Mouse (Mus musculus) Patski (cell line): ENCODE measurements at regions not wholly inside any gene's neighbourhood (a gene's known extent, or its start where the extent isn't known, plus 50 kb on each side); places are given as distances from the start of the nearest gene placed in this dataset.

Source experiments
- ATAC-seq: fragments of 100-300 bp; one replicate; pipeline ENCODE4 v1.8.0; 2021
- CTCF ChIA-PET: fragments of 350-600 bp; sonication (Branson Sonifier 250); formaldehyde crosslinking; loops from one replicate; lab custom pipeline; 2022; ENCODE audit warnings: inconsistent platforms; lab: Charles Lee
- POLR2A ChIA-PET: fragments of 350-600 bp; sonication (Branson Sonifier 250); formaldehyde crosslinking; loops from one replicate; lab custom pipeline; 2022; ENCODE audit warnings: antibody characterized with exemption, inconsistent platforms; lab: Charles Lee
- DNase-seq: peaks from one replicate; pipeline ENCODE4 v3.0.0-alpha.2; 2011; ENCODE audit warnings: low read depth, low spot score
- H3K27me3 ChIP-seq: fragments of 371-371 bp; one replicate; pipeline ENCODE4 v1.5.1; 2021
- CTCF ChIP-seq: fragments of 100-300 bp; IDR thresholded peaks from one replicate; pipeline ENCODE4 v1.5.1; 2021
- in situ Hi-C: fragments of 300-500 bp; cut with MboI; formaldehyde crosslinking; loops from 3 replicates; pipeline ENCODE4 v1.11.1; 2018; ENCODE audit warnings: low pct_unique_long_range_greater_than_20kb, mixed read lengths

- in situ Hi-C loops = no loop called here
- no peak for DNase-seq
- POLR2A ChIA-PET = no interaction called here
- CTCF ChIA-PET = interaction anchor here (0.9 kb wide), 1 partner anchor 11 kb away, joined by 3 read pairs; no protein-coding TSS in a partner anchor
- no peak for TF ChIP-seq CTCF
- ATAC-seq = no peak
- H3K27me3 ChIP-seq = peaks cover 53% of the 10 kb centered on the region
These were observed 227.4 kb downstream of the Usp25 start for GRCm38 (mm10) chr16:77240876-77241275.

DNA sequence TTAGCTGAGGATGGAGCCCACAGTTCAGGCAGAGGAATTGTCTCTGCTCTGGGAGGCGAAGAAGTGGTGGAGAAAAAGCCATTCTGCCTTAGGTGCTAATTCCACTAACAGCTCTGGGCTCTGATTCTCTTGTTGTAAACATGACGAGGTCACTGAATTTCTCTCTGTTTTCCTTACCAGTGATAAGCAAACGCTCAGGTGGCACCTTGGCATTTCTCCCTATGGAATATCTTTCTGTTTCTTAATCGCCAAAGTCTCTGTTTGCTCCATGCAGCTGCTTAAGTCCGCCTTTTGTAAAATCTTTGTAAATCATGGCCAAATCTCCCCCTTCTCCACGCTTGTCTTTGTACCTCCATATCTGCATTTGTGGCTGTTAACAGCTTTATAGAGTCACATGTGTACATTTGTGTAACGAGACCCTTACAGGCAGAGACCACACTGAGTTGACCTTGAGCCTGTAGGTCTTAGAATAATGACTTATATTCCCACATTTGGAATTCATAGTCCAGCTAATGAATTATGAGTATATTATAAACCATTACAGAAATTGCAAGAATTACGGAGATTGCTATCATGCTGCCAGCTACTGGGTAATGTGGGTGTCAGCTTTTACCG lies 225.8 kb downstream of the Usp25 start:
- ChIA-PET POLR2A (no interaction called here), CTCF (interaction anchor here (1.2 kb wide), 1 partner anchor 205 kb away, joined by 3 read pairs; no protein-coding TSS in a partner anchor)
- H3K27me3 ChIP-seq = peaks cover 65% of the 10 kb centered on the region
- in situ Hi-C loops = no loop called here
- DNase-seq (no peak), ATAC-seq (no peak)
- no peak for TF ChIP-seq CTCF

DNA sequence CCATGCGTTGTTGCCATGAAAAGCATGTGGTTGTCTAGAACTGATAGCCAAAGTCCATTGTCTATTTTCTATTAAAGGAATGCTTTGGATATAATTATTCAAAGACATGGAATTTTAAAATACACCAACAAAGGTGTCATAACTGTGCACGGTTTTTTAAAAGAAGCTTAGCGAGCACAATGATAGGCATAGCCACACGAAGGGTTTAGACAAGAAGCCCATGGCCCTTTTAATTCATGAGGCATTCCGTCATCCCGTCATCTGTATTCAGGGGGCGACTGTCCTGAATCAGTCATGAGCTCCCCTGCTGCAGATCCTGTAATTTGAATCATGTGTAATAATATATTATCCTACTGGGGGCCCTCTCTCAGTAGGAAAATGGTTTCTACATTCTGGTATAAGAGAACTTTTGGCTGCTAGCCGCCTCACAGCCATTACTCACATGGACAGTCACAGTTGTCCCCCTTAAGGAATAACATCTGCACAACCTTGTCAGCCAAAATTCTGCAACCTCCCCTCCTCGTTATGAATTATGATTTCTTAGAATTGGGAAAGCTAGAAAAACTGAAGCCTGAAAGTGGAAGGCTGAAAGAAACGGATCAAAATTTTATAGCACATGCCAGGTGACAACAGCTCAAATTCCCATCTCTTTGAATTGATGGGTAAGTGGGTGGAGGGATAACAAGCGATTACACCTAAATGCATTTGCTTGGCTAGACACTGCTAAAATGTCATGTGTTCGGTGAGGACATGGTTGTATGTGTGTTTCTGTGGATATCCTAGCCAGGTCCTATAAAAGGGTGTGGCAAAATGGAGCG lies 225.1 kb downstream of the Usp25 start:
- ATAC-seq (no peak), DNase-seq (no peak)
- CTCF ChIA-PET = interaction anchor here (1.2 kb wide), 1 partner anchor 206 kb away, joined by 3 read pairs; no protein-coding TSS in a partner anchor
- peaks cover 65% of the 10 kb centered on the region for H3K27me3 ChIP-seq
- no peak for TF ChIP-seq CTCF
- POLR2A ChIA-PET = no interaction called here
- in situ Hi-C loops = no loop called here

DNA sequence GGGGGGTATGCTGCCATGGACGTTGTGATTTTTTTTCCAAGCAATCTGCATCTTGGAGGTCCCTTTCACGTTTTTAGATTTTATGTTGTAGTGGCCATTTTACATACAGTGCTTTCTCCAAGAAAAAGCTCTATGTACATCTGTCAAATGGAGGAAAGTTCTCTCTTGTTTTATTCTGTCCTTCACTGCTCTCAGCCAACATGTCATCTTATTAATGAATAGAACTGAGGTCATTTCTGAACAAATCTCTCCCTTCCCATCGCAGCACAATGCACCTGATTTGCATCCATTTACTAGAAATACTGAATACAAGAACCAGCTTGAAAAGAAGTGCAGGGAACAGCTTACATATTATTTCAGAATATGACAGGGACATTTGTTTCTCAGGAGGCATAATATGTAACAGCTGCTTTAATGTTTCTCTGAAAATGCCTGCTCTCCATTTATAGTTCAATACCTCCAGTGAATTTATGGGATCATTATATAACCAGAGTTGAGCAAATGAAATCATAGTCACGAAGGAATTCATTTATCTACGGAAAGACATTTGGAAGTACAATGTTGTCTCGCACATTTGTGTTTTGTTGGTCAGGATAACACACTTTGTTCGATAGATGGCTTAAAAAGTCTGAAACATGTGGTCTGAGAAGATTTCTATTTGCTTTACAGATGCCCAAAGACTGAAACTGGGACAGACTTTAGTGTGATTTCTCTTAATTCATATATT lies 224.3 kb downstream of the Usp25 start:
- no peak for DNase-seq
- ChIA-PET POLR2A (no interaction called here), CTCF (interaction anchor here (1.2 to 1.3 kb wide), 2 partner anchors 62 to 207 kb away, joined by 3 read pairs; no protein-coding TSS in a partner anchor)
- in situ Hi-C loops = no loop called here
- ATAC-seq = no peak
- no peak for TF ChIP-seq CTCF
- peaks cover 67% of the 10 kb centered on the region for H3K27me3 ChIP-seq

DNA sequence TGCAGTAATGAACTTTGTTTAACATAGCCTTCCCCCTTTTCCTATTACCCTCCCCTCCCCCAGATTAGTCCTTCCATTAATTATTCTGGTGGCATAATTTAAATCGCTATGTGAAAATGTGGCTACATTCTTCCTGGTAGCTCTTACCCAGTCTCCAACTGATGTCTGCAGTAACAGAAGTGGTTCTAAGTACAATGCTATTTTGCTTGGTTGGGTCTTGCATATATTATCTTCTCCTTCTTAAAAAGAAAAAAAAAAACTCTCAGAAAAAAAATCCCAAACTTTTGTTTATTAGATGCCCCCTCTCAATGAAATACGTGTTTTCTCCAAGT lies 223.7 kb downstream of the Usp25 start:
- TF ChIP-seq CTCF = no peak
- in situ Hi-C loops = no loop called here
- POLR2A ChIA-PET = no interaction called here
- ATAC-seq = no peak
- peaks cover 65% of the 10 kb centered on the region for H3K27me3 ChIP-seq
- DNase-seq = no peak
- CTCF ChIA-PET = interaction anchor here (1.3 kb wide), 1 partner anchor 62 kb away, joined by 3 read pairs; no protein-coding TSS in a partner anchor

GRCm38 (mm10) chr16:77236509-77237271 lies 223.2 kb downstream of the Usp25 start:
- ATAC-seq = no peak
- POLR2A ChIA-PET = no interaction called here
- in situ Hi-C loops = no loop called here

GRCm38 (mm10) chr16:77236021-77236420 lies 222.5 kb downstream of the Usp25 start:
- ChIA-PET POLR2A (no interaction called here), CTCF (no interaction called here)
- TF ChIP-seq CTCF = no peak
- in situ Hi-C loops = no loop called here
- ATAC-seq = no peak
- DNase-seq = no peak
- peaks cover 68% of the 10 kb centered on the region for H3K27me3 ChIP-seq

More at GRCm38 (mm10) chr16:77236509-77237271, 223.2 kb downstream of the Usp25 start:
- no peak for TF ChIP-seq CTCF
- peaks cover 67% of the 10 kb centered on the region for H3K27me3 ChIP-seq
- CTCF ChIA-PET = interaction anchor here (1.3 kb wide), 1 partner anchor 63 kb away, joined by 3 read pairs; no protein-coding TSS in a partner anchor
- no peak for DNase-seq

GRCm38 (mm10) chr16:77235449-77235848 lies 221.9 kb downstream of the Usp25 start:
- no peak for TF ChIP-seq CTCF
- in situ Hi-C loops = no loop called here
- peaks cover 62% of the 10 kb centered on the region for H3K27me3 ChIP-seq
- POLR2A ChIA-PET = no interaction called here
- ATAC-seq (no peak), DNase-seq (no peak)
- CTCF ChIA-PET = no interaction called here
